Mouse (Mus musculus): Measurements from ENCODE around the gene Rpl11.

GRCm38 (mm10) chr4:136008782-136009447, 44.3 kb downstream of the Rpl11 start:
- TF ChIP-seq CTCF (IDR thresholded peaks at IDR 0.05; ENCODE audit: borderline replicate concordance, extremely low read depth, insufficient read depth, insufficient read length) = no peak
- TF ChIP-seq POLR2A (IDR thresholded peaks at IDR 0.05; ENCODE audit: borderline replicate concordance, extremely low read depth, insufficient read depth, insufficient read length, poor library complexity, severe bottlenecking) = no peak
